Mouse (Mus musculus) stomach, postnatal 0 days (tissue): ENCODE data around the gene Trak1.

Experiments
- CTCF ChIP-seq: IDR thresholded peaks from 2 replicates; pipeline ENCODE4 v1.5.1; 2016; ENCODE audit warnings: antibody characterized with exemption, low read depth, mild to moderate bottlenecking, moderate library complexity
- EP300 ChIP-seq: optimal IDR thresholded peaks from 2 replicates; pipeline ENCODE3; 2016; ENCODE audit warnings: antibody characterized with exemption

- TF ChIP-seq EP300 (no peak), CTCF (no peak)
Measured at GRCm38 (mm10) chr9:121389258-121389657, 92.0 kb downstream of the Trak1 start.
